ENCODE assay signal across 8 mouse cellular contexts in genomic region chr14:46761186-46761585, GRCm38 (mm10). TPM values are rescaled to one million over a fixed set of nuclear protein-coding genes. Genes with fewer than 3 reads are reported as not detected.
DNase-seq lines count a peak whose midpoint lies in the region; ATAC-seq lines count a peak whose summit lies in the region.

No protein-coding gene starts in this region.

- H3K27me3 ChIP-seq in limb, embryonic 13.5 days, result no peaks in the 10 kb centered on the region
- H3K27me3 ChIP-seq in stomach, embryonic 14.5 days (ENCODE audit: control insufficient read depth, insufficient read depth, low read length), result no peaks in the 10 kb centered on the region

- WGBS in limb, embryonic 13.5 days, result 49% methylated on average over 6 of the region's 6 CpGs
- WGBS in stomach, embryonic 14.5 days, result 39% methylated on average over 6 of the region's 6 CpGs

- peak overlapping the region; percentile 75 for H3K4me3 ChIP-seq in limb, embryonic 13.5 days
- peak overlapping the region; percentile 65 for H3K4me3 ChIP-seq in stomach, embryonic 14.5 days (ENCODE audit: low read depth, low read length)

- H3K4me2 ChIP-seq in limb, embryonic 13.5 days (replicated peaks), result peak overlapping the region; percentile 93
- peak overlapping the region; percentile 78 for H3K4me2 ChIP-seq in stomach, embryonic 14.5 days (replicated peaks; ENCODE audit: low read depth, low read length)

- H3K27ac ChIP-seq in limb, embryonic 13.5 days, result no peak overlapping the region
- no peak overlapping the region for H3K27ac ChIP-seq in stomach, embryonic 14.5 days (ENCODE audit: low read length)

- ATAC-seq in erythroblast, adult 5-6 weeks (replicated peaks; ENCODE audit: low FRiP score, poor library complexity, severe bottlenecking), result peak; percentile 16; the same call in 1 of the 2 replicates
- ATAC-seq in limb, embryonic 13.5 days (ENCODE audit: low FRiP score, low read depth), result no peak
- ATAC-seq in stomach, embryonic 14.5 days (ENCODE audit: insufficient number of reproducible peaks, insufficient read depth, low FRiP score, low read depth), result no peak

- H3K36me3 ChIP-seq in limb, embryonic 13.5 days, result peaks cover 15% of the 10 kb centered on the region
- H3K36me3 ChIP-seq in stomach, embryonic 14.5 days (ENCODE audit: control insufficient read depth, insufficient read depth, low read length), result peaks cover 5% of the 10 kb centered on the region; the same call in 1 of the 2 replicates

- H3K9ac ChIP-seq in limb, embryonic 13.5 days, result peak overlapping the region; percentile 78
- peak overlapping the region; percentile 43; the same call in 1 of the 2 replicates for H3K9ac ChIP-seq in stomach, embryonic 14.5 days (replicated peaks; ENCODE audit: low read depth, low read length)

- H3K4me1 ChIP-seq in limb, embryonic 13.5 days, result peaks cover 14% of the 10 kb centered on the region
- H3K4me1 ChIP-seq in stomach, embryonic 14.5 days (ENCODE audit: control insufficient read depth, insufficient read depth, low read length), result peaks cover 5% of the 10 kb centered on the region; the same call in 1 of the 2 replicates

- peak; percentile 7 for DNase-seq in spleen, adult 12 weeks (ENCODE audit: low spot score)
- no peak for DNase-seq in spleen, postnatal 36 days (ENCODE audit: low spot score in 2 of 2)
- no peak for DNase-seq in kidney, postnatal 14 days
- no peak for DNase-seq in urinary bladder, adult 18-20 months (ENCODE audit: low spot score in 2 of 2)
- no peak for DNase-seq in layer of hippocampus, adult 9-10 months (ENCODE audit: low spot score)

- 0 out of 2 replicates have a peak, but pooled peaks cover 7% of the 10 kb centered on the region for H3K9me3 ChIP-seq in limb, embryonic 13.5 days
- 0 out of 2 replicates have a peak, but pooled peaks cover 4% of the 10 kb centered on the region for H3K9me3 ChIP-seq in stomach, embryonic 14.5 days (ENCODE audit: control insufficient read depth, low read depth, low read length)

RNA-seq across cellular contexts. Expression of gene Cdkn3, which starts 0.8 kb away (rescaled TPM):
- total RNA-seq in erythroblast, adult 5-6 weeks (2015; ENCODE audit: low replicate concordance), result 42.4 and 47.5 TPM in 2 replicates
- 45.1 and 57.7 TPM in 2 replicates for total RNA-seq in erythroblast, adult 5-6 weeks (2017; ENCODE audit: low replicate concordance)
- 43.6 and 48.5 TPM in 2 replicates for polyA plus RNA-seq in limb, embryonic 13.5 days (2015; fragmentation: Nextera tagmentation; extraction: Ambion mirVana)
- 49.7 and 60.1 TPM in 2 replicates for polyA plus RNA-seq in stomach, embryonic 14.5 days (2014; fragmentation: Nextera tagmentation; extraction: Ambion mirVana)

RNA-seq across cellular contexts. Expression of gene Cnih1, which starts 27.0 kb away (rescaled TPM):
- 30.1 and 32.5 TPM in 2 replicates for total RNA-seq in erythroblast, adult 5-6 weeks (2015; ENCODE audit: low replicate concordance)
- 9.3 and 26.3 TPM in 2 replicates for total RNA-seq in erythroblast, adult 5-6 weeks (2017; ENCODE audit: low replicate concordance)
- 200 and 201 TPM in 2 replicates for polyA plus RNA-seq in limb, embryonic 13.5 days (2015; fragmentation: Nextera tagmentation; extraction: Ambion mirVana)
- 217 TPM in 2 replicates for polyA plus RNA-seq in stomach, embryonic 14.5 days (2014; fragmentation: Nextera tagmentation; extraction: Ambion mirVana)
